Mouse (Mus musculus): ENCODE results near the gene Tspan18.

The Tspan18 gene

DNA sequence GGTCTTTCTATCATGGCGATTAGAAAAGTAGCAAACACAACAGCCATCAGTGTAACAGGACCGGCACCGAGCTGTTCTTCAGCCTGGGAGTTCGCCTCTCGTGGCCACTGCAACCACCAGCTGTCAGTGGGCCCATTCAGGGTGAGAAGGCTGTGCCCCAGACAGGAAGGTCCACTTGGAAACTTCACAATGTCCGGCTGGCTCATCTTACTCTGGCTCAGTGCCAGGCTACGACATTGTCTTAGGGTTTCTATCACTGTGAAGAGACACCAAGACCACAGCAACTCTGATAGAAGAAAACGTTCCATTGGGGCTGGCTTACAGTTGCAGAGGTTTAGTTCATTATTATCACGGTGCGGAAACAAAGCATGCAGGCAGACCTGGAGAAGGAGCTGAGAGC is 45.1 kb downstream of the Tspan18 start:
- no peak for DNase-seq

GRCm38 (mm10) chr2:93287348-93287747 is 47.0 kb downstream of the Tspan18 start:
- no peak for DNase-seq

GRCm38 (mm10) chr2:93286742-93287141 is 47.6 kb downstream of the Tspan18 start:
- DNase-seq, result no peak

- no peak for DNase-seq
Observed at GRCm38 (mm10) chr2:93286321-93286720, 48.0 kb downstream of the Tspan18 start.

DNA sequence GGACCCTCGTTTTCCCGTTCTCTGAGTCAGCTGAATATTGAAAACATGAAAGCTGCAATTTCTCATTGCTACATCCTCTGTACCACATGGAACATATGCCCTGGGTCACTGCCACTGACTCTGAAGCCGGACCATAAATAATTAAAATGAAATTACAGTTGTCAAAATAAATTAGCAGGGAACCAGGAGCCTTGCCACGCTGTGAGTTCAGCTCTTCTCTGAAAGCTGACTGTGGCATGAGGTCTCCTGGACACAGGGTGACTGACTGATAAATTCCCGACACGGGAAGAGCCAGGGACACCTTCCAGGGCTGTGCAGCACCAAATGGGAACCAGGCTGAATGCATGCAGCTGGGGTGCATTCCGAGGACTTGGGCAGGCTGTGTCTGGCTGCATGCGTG is 48.5 kb downstream of the Tspan18 start:
- no peak for DNase-seq

- no peak for DNase-seq
Observed at GRCm38 (mm10) chr2:93284625-93285024, 49.7 kb downstream of the Tspan18 start.

DNA sequence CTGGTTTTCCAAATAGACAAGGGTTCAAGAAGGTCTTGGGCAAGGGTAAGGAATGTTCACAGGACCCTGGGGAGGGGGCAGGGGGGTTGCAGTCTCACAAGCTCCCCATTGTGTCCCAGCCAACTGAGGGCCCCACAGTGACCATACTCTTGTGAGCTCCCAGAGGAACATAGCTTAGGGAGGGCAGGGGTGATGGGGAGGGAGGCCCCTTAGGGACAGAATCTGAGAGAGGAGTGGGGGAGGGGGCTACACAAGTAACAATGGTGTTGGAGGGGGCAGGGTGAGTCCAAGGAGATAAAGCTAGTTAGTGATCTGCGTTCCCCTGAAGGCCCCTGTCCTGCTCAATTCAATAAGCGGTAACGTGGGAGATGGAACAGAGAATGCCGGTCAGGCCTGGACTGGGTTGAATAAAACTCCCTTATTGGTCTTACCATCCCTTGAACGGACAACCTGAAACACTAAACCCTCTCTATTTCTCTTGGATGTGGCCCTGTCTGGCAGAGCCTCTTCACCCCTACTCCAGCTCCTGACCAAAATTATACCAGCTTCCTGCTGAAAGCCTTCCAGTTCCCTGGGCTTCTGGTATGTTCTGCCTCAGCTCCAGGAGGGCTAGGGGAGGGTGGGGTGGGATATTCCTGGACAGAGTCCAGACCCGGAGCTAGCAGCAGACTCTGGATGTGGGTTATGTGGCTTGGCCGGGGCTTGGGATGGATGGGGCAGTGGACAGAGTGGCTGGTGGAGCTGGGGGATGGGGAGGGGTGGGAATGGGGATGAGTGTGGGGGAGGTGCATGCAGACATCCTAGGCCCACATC is 50.6 kb downstream of the Tspan18 start:
- no peak for DNase-seq

GRCm38 (mm10) chr2:93282636-93283035 is 51.7 kb downstream of the Tspan18 start:
- DNase-seq, result no peak

GRCm38 (mm10) chr2:93281466-93281865 is 52.8 kb downstream of the Tspan18 start:
- no peak for DNase-seq

DNA sequence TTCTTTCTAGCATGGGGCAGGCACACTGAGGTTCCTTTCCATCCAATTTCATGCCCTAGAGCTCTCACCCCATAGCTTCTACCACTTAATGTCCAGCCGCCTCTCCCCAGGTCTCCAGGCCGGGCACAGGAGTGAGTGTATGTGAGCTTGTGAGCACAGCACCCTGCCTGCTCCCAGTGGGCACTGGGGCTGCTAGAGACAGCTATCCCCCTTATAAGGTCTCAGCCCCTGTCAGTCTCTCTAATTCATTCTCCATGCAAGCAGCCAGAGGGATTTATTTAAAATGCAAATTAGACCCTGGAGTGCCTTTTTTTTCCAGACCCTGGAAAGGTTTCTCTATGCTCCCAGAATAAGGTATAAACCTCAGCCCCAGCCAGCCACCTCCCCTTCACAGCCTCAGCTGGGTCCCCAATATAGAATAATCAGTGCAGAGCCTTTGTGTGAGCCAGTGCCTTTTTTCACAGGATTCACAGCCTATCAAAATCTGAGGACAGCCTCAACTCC is 54.1 kb downstream of the Tspan18 start:
- DNase-seq, result no peak

GRCm38 (mm10) chr2:93278181-93278975 is 55.9 kb downstream of the Tspan18 start:
- DNase-seq, result peak in 1 of 2 experiments; percentile 29

- no peak for DNase-seq
Observed at GRCm38 (mm10) chr2:93277486-93277885, 56.8 kb downstream of the Tspan18 start.

DNA sequence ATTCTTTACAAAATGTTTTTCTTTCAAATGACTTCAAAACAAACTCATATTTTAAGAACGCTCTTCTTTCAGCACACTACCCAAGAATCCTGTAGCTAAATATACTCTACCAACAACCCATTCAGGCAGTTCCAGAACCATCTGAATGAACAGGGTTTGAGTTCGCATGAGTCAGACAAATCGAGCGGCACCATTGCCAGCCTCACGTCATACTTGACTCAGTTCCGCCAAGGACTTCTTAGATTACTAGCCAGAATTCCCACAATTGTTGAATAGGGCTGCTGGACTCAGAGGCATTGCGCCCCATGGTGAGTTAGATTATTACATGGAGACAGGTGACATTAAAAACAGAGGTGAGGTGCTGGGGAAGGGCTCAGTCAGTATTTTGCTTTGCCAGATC is 58.3 kb downstream of the Tspan18 start:
- DNase-seq, result no peak

DNA sequence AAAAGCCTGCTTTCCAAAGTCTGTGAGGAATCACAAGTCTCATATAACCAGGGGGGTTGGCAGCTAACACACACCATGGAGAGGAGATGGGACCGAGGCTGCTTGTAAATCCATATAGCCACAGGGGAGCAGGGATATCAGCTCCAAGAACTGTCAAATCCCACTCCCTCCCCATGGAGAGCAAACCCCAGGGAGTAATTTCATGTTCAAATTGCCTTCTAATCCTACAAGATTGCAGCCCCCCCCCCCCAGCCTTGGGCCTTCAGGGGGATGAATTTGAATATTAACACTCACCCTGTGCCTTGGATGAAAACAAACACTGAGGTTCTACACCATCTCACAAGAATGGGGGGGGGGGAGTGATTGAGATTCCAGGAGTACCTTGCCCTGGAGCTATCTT is 60.4 kb downstream of the Tspan18 start:
- no peak for DNase-seq

GRCm38 (mm10) chr2:93270083-93270482 is 64.2 kb downstream of the Tspan18 start:
- DNase-seq, result no peak

GRCm38 (mm10) chr2:93269611-93270010 is 64.7 kb downstream of the Tspan18 start:
- peak in 1 of 2 experiments; percentile 41 for DNase-seq

DNA sequence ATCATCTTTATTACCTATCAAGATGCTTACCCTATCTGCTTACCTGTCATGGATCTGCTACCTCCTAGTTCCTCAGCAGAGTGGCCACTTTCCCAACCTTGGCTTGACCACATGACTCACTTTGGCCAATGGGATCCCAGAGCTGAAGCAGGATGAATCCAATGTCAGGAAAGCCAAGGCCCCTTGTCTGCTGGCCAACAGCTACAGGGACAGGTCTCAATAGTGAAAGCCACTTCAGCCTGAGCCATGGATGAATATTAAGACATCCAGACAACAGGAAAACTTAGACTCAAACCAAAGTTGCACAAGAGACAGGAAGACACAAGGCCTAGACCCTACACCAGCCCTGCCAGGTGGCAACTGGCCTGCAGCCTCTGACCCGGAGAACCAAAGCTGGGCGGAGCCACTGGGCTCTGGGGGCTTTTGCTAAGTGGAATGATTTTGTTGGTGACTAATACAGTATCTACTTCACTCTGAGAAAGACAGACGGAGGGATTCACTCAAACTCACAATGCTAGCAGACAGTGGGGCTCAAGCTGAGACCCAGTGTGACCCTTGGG is 65.5 kb downstream of the Tspan18 start:
- DNase-seq, result no peak

- no peak for DNase-seq
Observed at GRCm38 (mm10) chr2:93267791-93268190, 66.5 kb downstream of the Tspan18 start.

GRCm38 (mm10) chr2:93266565-93267169 is 67.6 kb downstream of the Tspan18 start:
- DNase-seq, result peak in 1 of 2 experiments; percentile 39

DNA sequence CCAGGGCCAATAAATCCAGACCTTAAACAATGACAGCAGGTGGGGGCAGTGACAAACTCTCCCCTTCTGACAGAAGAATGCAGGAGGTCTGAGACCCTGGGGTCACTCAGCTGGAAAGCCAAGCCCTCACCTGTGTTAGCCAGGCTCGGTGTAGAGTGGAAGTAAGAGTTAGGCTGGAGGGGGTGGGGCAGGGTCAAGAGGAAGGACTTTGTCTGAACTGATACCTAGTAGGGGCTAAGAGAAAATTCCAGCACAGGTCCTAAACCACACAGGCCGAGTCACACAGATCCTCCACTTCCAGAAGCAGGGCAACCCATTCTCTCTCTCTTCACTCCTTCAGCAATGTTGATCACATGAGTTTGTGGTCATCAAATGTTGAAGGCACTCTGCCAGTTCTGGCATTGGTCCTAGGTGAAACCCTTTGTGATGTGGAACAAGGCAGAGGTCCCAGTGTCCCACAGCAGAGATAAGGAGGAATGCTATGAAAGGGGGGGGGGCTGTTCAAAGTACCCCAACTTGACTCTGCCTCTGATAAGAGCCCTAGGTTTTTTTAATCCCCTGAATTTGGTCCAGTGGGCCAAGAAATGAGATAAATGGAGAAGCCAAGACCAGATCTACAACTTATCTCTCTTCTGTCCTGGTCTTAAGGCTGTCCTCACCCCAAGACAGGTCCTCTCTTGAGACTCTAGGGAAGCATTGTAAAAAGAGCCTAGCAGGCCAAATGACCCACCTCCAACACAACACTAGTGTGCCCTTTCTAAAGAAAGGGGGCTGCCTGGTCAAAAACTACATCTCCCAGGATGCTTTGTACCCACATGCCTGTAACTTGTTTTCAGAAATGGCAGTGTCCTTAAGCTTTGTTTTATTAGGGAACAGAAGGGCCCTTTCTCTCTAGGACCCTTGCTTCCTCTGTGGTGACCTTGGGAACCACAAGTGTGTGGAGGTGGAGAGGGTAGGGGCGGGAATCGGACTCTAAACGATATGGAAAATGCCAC is 71.7 kb downstream of the Tspan18 start:
- DNase-seq, result no peak

DNA sequence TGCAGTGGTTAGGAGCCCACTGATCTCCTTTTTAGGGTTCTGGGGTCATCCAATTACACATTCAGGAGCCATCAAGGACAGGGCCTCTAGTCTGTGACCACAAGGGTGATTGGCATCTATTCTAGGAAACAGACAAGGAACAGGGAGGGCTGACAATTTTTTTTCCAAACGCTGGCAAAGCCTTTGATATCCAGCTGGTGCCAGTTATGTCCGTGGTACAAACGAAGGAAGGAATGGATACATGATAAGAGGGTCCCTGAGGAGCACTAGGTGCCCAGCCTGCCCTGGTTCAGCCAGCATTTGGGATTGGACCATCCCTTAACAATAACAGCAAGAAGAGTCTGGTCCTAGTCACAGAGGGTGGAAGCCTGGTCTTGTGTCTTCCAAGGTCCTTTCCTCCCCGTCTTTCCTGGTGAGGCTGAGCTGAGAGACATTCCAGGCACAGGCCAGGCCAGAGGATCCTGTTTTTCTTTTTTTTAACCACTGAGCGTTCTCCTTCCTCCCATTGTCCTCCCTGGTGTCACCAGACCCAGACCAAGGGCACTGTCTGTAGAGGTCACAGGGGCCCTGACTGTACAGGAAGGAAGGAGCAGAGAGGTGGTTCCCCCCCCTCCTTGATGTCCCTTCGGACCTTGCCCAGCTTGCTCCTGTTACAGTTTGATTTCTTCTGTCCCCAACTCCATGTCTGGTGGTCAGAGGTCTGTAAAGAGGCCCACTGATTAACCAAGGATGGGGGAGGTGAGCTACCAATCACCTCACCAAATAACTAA is 72.6 kb downstream of the Tspan18 start:
- DNase-seq, result peak in 1 of 2 experiments; percentile 43

Data from cerebellum, postnatal 10 days (tissue).